Mouse (Mus musculus): Measurements from ENCODE around the gene Ppcdc. TPM values are rescaled to one million over a fixed set of nuclear protein-coding genes. Genes with fewer than 3 reads are reported as not detected.

Ppcdc gene
- polyA plus RNA-seq, 2 experiments: 7.4 to 10.0 TPM

- ATAC-seq (ENCODE audit: insufficient read depth) (no peak), DNase-seq (ENCODE audit: low read depth in 3 of 3, low spot score in 3 of 3) (no peak)
- no peaks in the 10 kb centered on the region for H3K36me3 ChIP-seq (replicated peaks; ENCODE audit: control insufficient read depth, insufficient read depth, low read depth)
- no peak overlapping the region for H3K4me2 ChIP-seq (ENCODE audit: low read depth)
- no peak overlapping the region for H3K4me3 ChIP-seq (ENCODE audit: insufficient read depth in 1 of 2, low read depth in 2 of 2, low read length in 2 of 2)
- H3K9me3 ChIP-seq (ENCODE audit: control insufficient read depth, low read length): no peaks in the 10 kb centered on the region
- no peaks in the 10 kb centered on the region for H3K27me3 ChIP-seq (ENCODE audit: control insufficient read depth, insufficient read depth, low read length)
- H3K9ac ChIP-seq (replicated peaks): no peak overlapping the region
- 42% methylated on average over 5 of the region's 5 CpGs for WGBS (ENCODE audit: insufficient replicate concordance)
- TF ChIP-seq EP300 (IDR thresholded peaks at IDR 0.05; ENCODE audit: low read depth) (no peak), CTCF (IDR thresholded peaks at IDR 0.05; ENCODE audit: low read depth) (no peak)
- no peak overlapping the region for H3K27ac ChIP-seq
- H3K4me1 ChIP-seq (replicated peaks; ENCODE audit: control insufficient read depth in 2 of 2, insufficient read depth in 2 of 2, low read length in 1 of 2): peaks cover 0 to 16% of the 10 kb centered on the region in 2 experiments; a peak in 2 of 4 replicates
These were observed 18.2 kb downstream of the Ppcdc start for GRCm38 (mm10) chr9:57421688-57422111.

DNA sequence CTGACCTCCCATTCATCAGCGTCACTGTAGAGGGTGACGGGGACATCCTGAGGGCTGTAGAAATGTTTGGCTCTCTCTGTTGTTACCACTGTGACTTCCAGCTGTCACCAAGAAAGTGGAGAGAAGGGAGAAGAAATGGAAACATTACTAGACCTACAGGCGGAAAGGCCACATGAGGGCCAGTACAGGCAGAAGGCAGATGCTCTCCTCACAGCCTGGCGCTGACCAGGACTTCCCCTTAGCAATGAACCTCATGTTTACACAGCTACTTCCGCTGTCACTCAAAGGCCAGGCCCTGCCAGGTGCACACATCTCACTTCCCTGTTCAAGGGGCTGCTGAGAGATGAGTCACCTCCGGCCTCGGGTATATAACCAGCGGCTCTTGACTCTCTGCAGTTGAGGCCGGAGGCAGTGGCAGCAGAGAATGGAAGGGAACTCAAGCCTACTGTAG is 18.8 kb downstream of the Ppcdc start:
- 27% methylated on average over 9 of the region's 9 CpGs for WGBS (ENCODE audit: insufficient replicate concordance)
- peak in 2 of 3 experiments; percentile 42 to 51 for DNase-seq (ENCODE audit: low read depth in 3 of 3, low spot score in 3 of 3)
- Histone ChIP-seq H3K36me3 (replicated peaks; ENCODE audit: control insufficient read depth, insufficient read depth, low read depth) (no peaks in the 10 kb centered on the region), H3K27me3 (ENCODE audit: control insufficient read depth, insufficient read depth, low read length) (no peaks in the 10 kb centered on the region), H3K4me1 (replicated peaks; ENCODE audit: control insufficient read depth in 2 of 2, insufficient read depth in 2 of 2, low read length in 1 of 2) (peaks cover 0 to 16% of the 10 kb centered on the region in 2 experiments; a peak in 2 of 4 replicates), H3K9ac (replicated peaks) (no peak overlapping the region), H3K4me2 (ENCODE audit: low read depth) (no peak overlapping the region), H3K27ac (no peak overlapping the region), H3K4me3 (ENCODE audit: insufficient read depth in 1 of 2, low read depth in 2 of 2, low read length in 2 of 2) (no peak overlapping the region), H3K9me3 (ENCODE audit: control insufficient read depth, low read length) (no peaks in the 10 kb centered on the region)
- peak; percentile 72 for ATAC-seq (ENCODE audit: insufficient read depth)
- TF ChIP-seq CTCF (IDR thresholded peaks at IDR 0.05; ENCODE audit: low read depth) (no peak), EP300 (IDR thresholded peaks at IDR 0.05; ENCODE audit: low read depth) (no peak)

- Histone ChIP-seq H3K4me1 (replicated peaks; ENCODE audit: control insufficient read depth in 2 of 2, insufficient read depth in 2 of 2, low read length in 1 of 2) (peaks cover 0 to 16% of the 10 kb centered on the region in 2 experiments; a peak in 2 of 4 replicates), H3K27ac (no peak overlapping the region), H3K4me3 (ENCODE audit: insufficient read depth in 1 of 2, low read depth in 2 of 2, low read length in 2 of 2) (no peak overlapping the region), H3K4me2 (ENCODE audit: low read depth) (no peak overlapping the region), H3K9me3 (ENCODE audit: control insufficient read depth, low read length) (no peaks in the 10 kb centered on the region), H3K36me3 (replicated peaks; ENCODE audit: control insufficient read depth, insufficient read depth, low read depth) (no peaks in the 10 kb centered on the region), H3K27me3 (ENCODE audit: control insufficient read depth, insufficient read depth, low read length) (no peaks in the 10 kb centered on the region), H3K9ac (replicated peaks) (no peak overlapping the region)
- WGBS (ENCODE audit: insufficient replicate concordance): 26% methylated on average over 20 of the region's 20 CpGs
- no peak for TF ChIP-seq EP300 (IDR thresholded peaks at IDR 0.05; ENCODE audit: low read depth)
- no peak for TF ChIP-seq CTCF (IDR thresholded peaks at IDR 0.05; ENCODE audit: low read depth)
- ATAC-seq (ENCODE audit: insufficient read depth) (peak; percentile 72), DNase-seq (ENCODE audit: low read depth in 3 of 3, low spot score in 3 of 3) (no peak)
These were observed 19.4 kb downstream of the Ppcdc start for GRCm38 (mm10) chr9:57420321-57421120.

GRCm38 (mm10) chr9:57419521-57420267 is 20.2 kb downstream of the Ppcdc start:
- Histone ChIP-seq H3K4me3 (ENCODE audit: insufficient read depth in 1 of 2, low read depth in 2 of 2, low read length in 2 of 2) (no peak overlapping the region), H3K4me1 (replicated peaks; ENCODE audit: control insufficient read depth in 2 of 2, insufficient read depth in 2 of 2, low read length in 1 of 2) (peaks cover 0 to 16% of the 10 kb centered on the region in 2 experiments; a peak in 2 of 4 replicates), H3K27ac (no peak overlapping the region), H3K27me3 (ENCODE audit: control insufficient read depth, insufficient read depth, low read length) (no peaks in the 10 kb centered on the region), H3K4me2 (ENCODE audit: low read depth) (no peak overlapping the region), H3K9ac (replicated peaks) (no peak overlapping the region), H3K36me3 (replicated peaks; ENCODE audit: control insufficient read depth, insufficient read depth, low read depth) (no peaks in the 10 kb centered on the region), H3K9me3 (ENCODE audit: control insufficient read depth, low read length) (no peaks in the 10 kb centered on the region)
- no peak for TF ChIP-seq CTCF (IDR thresholded peaks at IDR 0.05; ENCODE audit: low read depth)
- TF ChIP-seq EP300 (IDR thresholded peaks at IDR 0.05; ENCODE audit: low read depth): no peak
- ATAC-seq (ENCODE audit: insufficient read depth) (no peak), DNase-seq (ENCODE audit: low read depth in 3 of 3, low spot score in 3 of 3) (no peak)
- 70% methylated on average over 16 of the region's 16 CpGs for WGBS (ENCODE audit: insufficient replicate concordance)

GRCm38 (mm10) chr9:57417341-57417740 is 22.6 kb downstream of the Ppcdc start:
- H3K27me3 ChIP-seq (ENCODE audit: control insufficient read depth, insufficient read depth, low read length): no peaks in the 10 kb centered on the region

More at GRCm38 (mm10) chr9:57417341-57417740, 22.6 kb downstream of the Ppcdc start:
- H3K9me3 ChIP-seq (ENCODE audit: control insufficient read depth, low read length): no peaks in the 10 kb centered on the region
- TF ChIP-seq EP300 (IDR thresholded peaks at IDR 0.05; ENCODE audit: low read depth) (no peak), CTCF (IDR thresholded peaks at IDR 0.05; ENCODE audit: low read depth) (no peak)
- DNase-seq (ENCODE audit: low read depth in 3 of 3, low spot score in 3 of 3) (no peak), ATAC-seq (ENCODE audit: insufficient read depth) (no peak)
- H3K4me2 ChIP-seq (ENCODE audit: low read depth): no peak overlapping the region
- H3K9ac ChIP-seq (replicated peaks): no peak overlapping the region
- WGBS (ENCODE audit: insufficient replicate concordance): 44% methylated on average over 8 of the region's 8 CpGs
- no peak overlapping the region for H3K27ac ChIP-seq
- H3K4me3 ChIP-seq (ENCODE audit: insufficient read depth in 1 of 2, low read depth in 2 of 2, low read length in 2 of 2): no peak overlapping the region
- no peaks in the 10 kb centered on the region for H3K36me3 ChIP-seq (replicated peaks; ENCODE audit: control insufficient read depth, insufficient read depth, low read depth)
- H3K4me1 ChIP-seq (replicated peaks; ENCODE audit: control insufficient read depth in 2 of 2, insufficient read depth in 2 of 2, low read length in 1 of 2): peaks cover 0 to 16% of the 10 kb centered on the region in 2 experiments; a peak in 2 of 4 replicates
